Mouse (Mus musculus): Measurements from ENCODE around the gene Rexo4. TPM values are rescaled to one million over a fixed set of nuclear protein-coding genes. Genes with fewer than 3 reads are reported as not detected.

Rexo4 gene
- polyA plus RNA-seq, 1 experiment from 2014 or later: 39.5 TPM

GRCm38 (mm10) chr2:26906431-26906830 lies 57.8 kb downstream of the Rexo4 start:
- Histone ChIP-seq H3K9ac (replicated peaks; ENCODE audit: low read depth, low read length) (no peak overlapping the region), H3K4me2 (ENCODE audit: low read length) (no peak overlapping the region), H3K27me3 (replicated peaks; ENCODE audit: control insufficient read depth, insufficient read depth, low read length) (no peaks in the 10 kb centered on the region), H3K4me1 (replicated peaks; ENCODE audit: control insufficient read depth, insufficient read depth, low read length) (peaks cover 34% of the 10 kb centered on the region), H3K4me3 (replicated peaks; ENCODE audit: low read length) (no peak overlapping the region), H3K27ac (ENCODE audit: low read length) (no peak overlapping the region), H3K9me3 (ENCODE audit: control insufficient read depth, low read length) (no peaks in the 10 kb centered on the region), H3K36me3 (ENCODE audit: control insufficient read depth, insufficient read depth) (peaks cover 18% of the 10 kb centered on the region)
- 93% methylated on average over 3 of the region's 3 CpGs for WGBS
- no peak for ATAC-seq

- Histone ChIP-seq H3K27ac (ENCODE audit: low read length) (no peak overlapping the region), H3K4me2 (ENCODE audit: low read length) (no peak overlapping the region), H3K27me3 (replicated peaks; ENCODE audit: control insufficient read depth, insufficient read depth, low read length) (no peaks in the 10 kb centered on the region), H3K4me1 (replicated peaks; ENCODE audit: control insufficient read depth, insufficient read depth, low read length) (peaks cover 39% of the 10 kb centered on the region), H3K9me3 (ENCODE audit: control insufficient read depth, low read length) (no peaks in the 10 kb centered on the region), H3K36me3 (ENCODE audit: control insufficient read depth, insufficient read depth) (peaks cover 18% of the 10 kb centered on the region), H3K9ac (replicated peaks; ENCODE audit: low read depth, low read length) (no peak overlapping the region), H3K4me3 (replicated peaks; ENCODE audit: low read length) (no peak overlapping the region)
- 89% methylated on average over 2 of the region's 2 CpGs for WGBS
- ATAC-seq: no peak
These were observed 58.2 kb downstream of the Rexo4 start for GRCm38 (mm10) chr2:26905936-26906335.

Other genes with a start within 250 kb of the Rexo4 start
- gene Abo, start 99.4 kb downstream of the Rexo4 start, polyA plus RNA-seq (2015; fragmentation: Nextera tagmentation; extraction: Ambion mirVana): not detected in 2 replicates
- gene Surf6, start 61.5 kb downstream of the Rexo4 start, polyA plus RNA-seq (2015; fragmentation: Nextera tagmentation; extraction: Ambion mirVana): 29.1 and 32.1 TPM in 2 replicates
- gene Med22, start 53.7 kb downstream of the Rexo4 start, polyA plus RNA-seq (2015; fragmentation: Nextera tagmentation; extraction: Ambion mirVana): 177 and 180 TPM in 2 replicates
- 494 and 501 TPM in 2 replicates for gene Rpl7a, start 53.6 kb downstream of the Rexo4 start, polyA plus RNA-seq (2015; fragmentation: Nextera tagmentation; extraction: Ambion mirVana)
- 59.7 and 62.0 TPM in 2 replicates for gene Surf2, start 48.0 kb downstream of the Rexo4 start, polyA plus RNA-seq (2015; fragmentation: Nextera tagmentation; extraction: Ambion mirVana)
- 69.9 and 82.1 TPM in 2 replicates for gene Surf1, start 47.9 kb downstream of the Rexo4 start, polyA plus RNA-seq (2015; fragmentation: Nextera tagmentation; extraction: Ambion mirVana)
- 110 and 112 TPM in 2 replicates for gene Surf4, start 30.5 kb downstream of the Rexo4 start, polyA plus RNA-seq (2015; fragmentation: Nextera tagmentation; extraction: Ambion mirVana)
- 0.36 TPM in 1 of 2 replicates, not detected in the other for gene Stkld1, start 30.3 kb downstream of the Rexo4 start, polyA plus RNA-seq (2015; fragmentation: Nextera tagmentation; extraction: Ambion mirVana)
- 0.38 TPM in 1 of 2 replicates, not detected in the other for gene Adamts13, start 9.0 kb upstream of the Rexo4 start, polyA plus RNA-seq (2015; fragmentation: Nextera tagmentation; extraction: Ambion mirVana)
- 109 and 125 TPM in 2 replicates for gene Cacfd1, start 45.5 kb upstream of the Rexo4 start, polyA plus RNA-seq (2015; fragmentation: Nextera tagmentation; extraction: Ambion mirVana)
- gene Slc2a6, start 63.6 kb upstream of the Rexo4 start, polyA plus RNA-seq (2015; fragmentation: Nextera tagmentation; extraction: Ambion mirVana): 6.1 and 7.1 TPM in 2 replicates
- gene Mymk, start 107.8 kb upstream of the Rexo4 start, polyA plus RNA-seq (2015; fragmentation: Nextera tagmentation; extraction: Ambion mirVana): not detected in 2 replicates
- gene Adamtsl2, start 115.0 kb upstream of the Rexo4 start, polyA plus RNA-seq (2015; fragmentation: Nextera tagmentation; extraction: Ambion mirVana): 11.6 and 14.2 TPM in 2 replicates
- 5.0 and 7.1 TPM in 2 replicates for gene Fam163b, start 178.1 kb upstream of the Rexo4 start, polyA plus RNA-seq (2015; fragmentation: Nextera tagmentation; extraction: Ambion mirVana)
- not detected in 2 replicates for gene Dbh, start 200.8 kb upstream of the Rexo4 start, polyA plus RNA-seq (2015; fragmentation: Nextera tagmentation; extraction: Ambion mirVana)